Comparison of ENCODE assay signal across 13 mouse cellular contexts in genomic region chr14:29080630-29081029, GRCm38 (mm10).
DNase-seq lines count a peak whose midpoint lies in the region; ATAC-seq and TF ChIP-seq lines count a peak whose summit lies in the region.
"Had no signal": no experiment of that assay in that cellular context is flagged by ENCODE, and none has a peak within 500 bp of the region (broad histone marks: within the 10 kb centered on the region; RNA-seq: fewer than 3 reads in every experiment).

No protein-coding gene starts in this region.

- H3K27me3 ChIP-seq in kidney, embryonic 16.5 days (ENCODE audit: insufficient read depth, low read length), result 0 out of 2 replicates have a peak, but pooled peaks cover 3% of the 10 kb centered on the region
- H3K27me3 ChIP-seq in stomach, postnatal 0 days (ENCODE audit: control insufficient read depth, insufficient read depth, low read length), result no peaks in the 10 kb centered on the region
- H3K27me3 ChIP-seq: liver, embryonic 15.5 days had no signal

- no peak for TF ChIP-seq CTCF in stomach, postnatal 0 days (IDR thresholded peaks at IDR 0.05; ENCODE audit: low read depth)
- TF ChIP-seq CTCF in left cerebral cortex, adult 2 months (IDR thresholded peaks at IDR 0.05), result no peak

- intact Hi-C loops in left cerebral cortex, adult 2 months (cut with DNase I), result loop anchor here (10.0 kb wide), 1 partner anchor 1076 kb away; no protein-coding TSS in a partner anchor

- TF ChIP-seq EP300 in stomach, postnatal 0 days (optimal IDR thresholded peaks at IDR 0.05), result peak; percentile 81

- no peaks in the 10 kb centered on the region for H3K36me3 ChIP-seq in kidney, embryonic 16.5 days (ENCODE audit: insufficient read depth, low read length)
- H3K36me3 ChIP-seq in stomach, postnatal 0 days (ENCODE audit: control insufficient read depth, insufficient read depth, low read length), result no peaks in the 10 kb centered on the region
- H3K36me3 ChIP-seq: liver, embryonic 15.5 days had no signal

- 53% methylated on average over 4 of the region's 4 CpGs for WGBS in kidney, embryonic 16.5 days
- WGBS in stomach, postnatal 0 days, result 64% methylated on average over 4 of the region's 4 CpGs

- H3K4me3 ChIP-seq in kidney, embryonic 16.5 days (ENCODE audit: low read length), result no peak overlapping the region
- no peak overlapping the region for H3K4me3 ChIP-seq in stomach, postnatal 0 days (ENCODE audit: low read depth, low read length)
- H3K4me3 ChIP-seq in left cerebral cortex, adult 2 months, result no peak overlapping the region
- H3K4me3 ChIP-seq: heart, adult 2 months; liver, embryonic 15.5 days had no signal

- ATAC-seq in kidney, embryonic 16.5 days (ENCODE audit: low FRiP score, low TSS enrichment), result peak; percentile 71
- 0 out of 2 replicates have a peak, but pooled peaks have one; percentile 49 for ATAC-seq in stomach, postnatal 0 days (ENCODE audit: low FRiP score, low TSS enrichment)
- no peak for ATAC-seq in cerebellum, adult (ENCODE audit: insufficient number of reproducible peaks, low FRiP score, low TSS enrichment)

- H3K9me3 ChIP-seq in kidney, embryonic 16.5 days (ENCODE audit: low read length), result no peaks in the 10 kb centered on the region
- H3K9me3 ChIP-seq in stomach, postnatal 0 days (ENCODE audit: control insufficient read depth, low read length), result no peaks in the 10 kb centered on the region
- H3K9me3 ChIP-seq: liver, embryonic 15.5 days had no signal

- 0 out of 2 replicates have a peak, but pooled peaks cover 2% of the 10 kb centered on the region for H3K4me1 ChIP-seq in kidney, embryonic 16.5 days (ENCODE audit: insufficient read depth, low read length)
- no peaks in the 10 kb centered on the region for H3K4me1 ChIP-seq in stomach, postnatal 0 days (replicated peaks; ENCODE audit: control insufficient read depth, insufficient read depth)
- H3K4me1 ChIP-seq: liver, embryonic 15.5 days had no signal

- no peak overlapping the region for H3K27ac ChIP-seq in kidney, embryonic 16.5 days (ENCODE audit: low read length)
- H3K27ac ChIP-seq in stomach, postnatal 0 days (replicated peaks), result peak overlapping the region; percentile 49; the same call in 1 of the 2 replicates
- H3K27ac ChIP-seq in left cerebral cortex, adult 2 months, result no peak overlapping the region
- H3K27ac ChIP-seq: heart, adult 2 months; liver, embryonic 15.5 days had no signal

- peak; percentile 89 for DNase-seq in heart, adult 11 months
- no peak for DNase-seq in heart, adult 18-20 months
- peak; percentile 49 to 55 for DNase-seq in adrenal gland, postnatal 36 days
- DNase-seq in stomach, postnatal 0 days (ENCODE audit: low spot score), result no peak
- DNase-seq in left cerebral cortex, adult 2 months (ENCODE audit: extremely low spot score in 1 of 2, low spot score in 2 of 2), result no peak
- no peak for DNase-seq in right cerebral cortex, adult 18-20 months
- DNase-seq: B cell, adult 2 months; heart, adult 2 months; heart, postnatal 14 days; left cerebral cortex, postnatal 4 days had no signal

- H3K4me2 ChIP-seq in kidney, embryonic 16.5 days (replicated peaks; ENCODE audit: low read depth, low read length), result no peak overlapping the region
- no peak overlapping the region for H3K4me2 ChIP-seq in stomach, postnatal 0 days (replicated peaks; ENCODE audit: low read depth)
- H3K4me2 ChIP-seq: liver, embryonic 15.5 days had no signal

- H3K9ac ChIP-seq in kidney, embryonic 16.5 days (replicated peaks; ENCODE audit: low read length), result no peak overlapping the region
- H3K9ac ChIP-seq in stomach, postnatal 0 days (ENCODE audit: low read length), result no peak overlapping the region
- H3K9ac ChIP-seq: liver, embryonic 15.5 days had no signal

Comparison
In these comparisons a context has a peak if more than half of its experiments do, and no peak if none do; other contexts are left out.
1. DNase-seq: peak in heart, adult 11 months (single experiment) and adrenal gland, postnatal 36 days (2 of 2); none in heart, adult 18-20 months (0 of 2), stomach, postnatal 0 days (single experiment), left cerebral cortex, adult 2 months (0 of 2) and right cerebral cortex, adult 18-20 months (single experiment).